ENCODE assay signal across 17 mouse cellular contexts in genomic region chr15:99815999-99816398, GRCm38 (mm10). TPM values are rescaled to one million over a fixed set of nuclear protein-coding genes. Genes with fewer than 3 reads are reported as not detected.
A peak's percentile ranks its signal among the peaks of the same experiment; 100 is the strongest.
DNase-seq lines count a peak whose midpoint lies in the region; ATAC-seq and TF ChIP-seq lines count a peak whose summit lies in the region.
"Had no signal": no experiment of that assay in that cellular context is flagged by ENCODE, and none has a peak within 500 bp of the region (broad histone marks: within the 10 kb centered on the region; RNA-seq: fewer than 3 reads in every experiment).

No protein-coding gene starts in this region.

- no peaks in the 10 kb centered on the region for H3K36me3 ChIP-seq in kidney, postnatal 0 days (ENCODE audit: insufficient read depth, low read length)
- no peaks in the 10 kb centered on the region for H3K36me3 ChIP-seq in midbrain, postnatal 0 days (ENCODE audit: insufficient read depth, low read length)
- H3K36me3 ChIP-seq in midbrain, embryonic 15.5 days (replicated peaks): no peaks in the 10 kb centered on the region
- H3K36me3 ChIP-seq in myocyte (ENCODE audit: control insufficient read depth, insufficient read depth): peaks cover 23% of the 10 kb centered on the region

- ATAC-seq in kidney, postnatal 0 days (replicated peaks; ENCODE audit: low FRiP score, low read depth): no peak
- no peak for ATAC-seq in midbrain, postnatal 0 days (ENCODE audit: low FRiP score)
- ATAC-seq in midbrain, embryonic 15.5 days (replicated peaks): no peak
- ATAC-seq in erythroblast, adult 5-6 weeks (replicated peaks; ENCODE audit: low FRiP score, poor library complexity, severe bottlenecking): no peak; the same call in 1 of the 2 replicates
- ATAC-seq: inflammation-experienced regulatory T-cells, adult 6 months had no signal

- no peaks in the 10 kb centered on the region for H3K9me3 ChIP-seq in kidney, postnatal 0 days (replicated peaks; ENCODE audit: low read length)
- no peaks in the 10 kb centered on the region for H3K9me3 ChIP-seq in midbrain, postnatal 0 days (ENCODE audit: low read length)
- no peaks in the 10 kb centered on the region for H3K9me3 ChIP-seq in midbrain, embryonic 15.5 days
- H3K9me3 ChIP-seq: heart, embryonic 13.5 days had no signal

- peaks cover 19% of the 10 kb centered on the region; the same call in 1 of the 2 replicates for H3K4me1 ChIP-seq in kidney, postnatal 0 days (replicated peaks; ENCODE audit: insufficient read depth, low read length)
- H3K4me1 ChIP-seq in midbrain, postnatal 0 days (ENCODE audit: insufficient read depth, low read length): peaks cover 8% of the 10 kb centered on the region; the same call in 1 of the 2 replicates
- peaks cover 23% of the 10 kb centered on the region for H3K4me1 ChIP-seq in midbrain, embryonic 15.5 days

- peaks cover 97% of the 10 kb centered on the region for H3K79me2 ChIP-seq in myocyte (ENCODE audit: control insufficient read depth, insufficient read depth)

- H3ac ChIP-seq in myocyte (ENCODE audit: control insufficient read depth, insufficient read length): no peak overlapping the region

- DNase-seq in kidney, postnatal 0 days (ENCODE audit: low spot score): no peak
- no peak for DNase-seq in kidney, postnatal 36 days
- DNase-seq in midbrain, postnatal 0 days (ENCODE audit: low spot score): no peak
- peak; percentile 61 for DNase-seq in R1 (ENCODE audit: low read depth, low spot score)
- no peak for DNase-seq in kidney, adult 11 months
- DNase-seq: cerebellum, postnatal 25 days; kidney, postnatal 10 days; lung, postnatal 36 days; thymus, adult 2 months had no signal

- peak; percentile 44; the same call in 1 of the 2 replicates for TF ChIP-seq CTCF in kidney, postnatal 0 days (IDR thresholded peaks at IDR 0.05; ENCODE audit: low read depth)
- peak; percentile 16; the same call in 1 of the 2 replicates for TF ChIP-seq CTCF in midbrain, postnatal 0 days (IDR thresholded peaks at IDR 0.05)

- 93% methylated on average over 4 of the region's 4 CpGs for WGBS in kidney, postnatal 0 days
- 95% methylated on average over 4 of the region's 4 CpGs for WGBS in midbrain, postnatal 0 days
- 93% methylated on average over 4 of the region's 4 CpGs for WGBS in midbrain, embryonic 15.5 days

- no peak overlapping the region for H3K4me3 ChIP-seq in kidney, postnatal 0 days (replicated peaks; ENCODE audit: low read depth, low read length)
- no peak overlapping the region for H3K4me3 ChIP-seq in midbrain, postnatal 0 days (ENCODE audit: low read depth, low read length)
- no peak overlapping the region for H3K4me3 ChIP-seq in midbrain, embryonic 15.5 days
- H3K4me3 ChIP-seq in myocyte: peak overlapping the region; percentile 72
- H3K4me3 ChIP-seq: hindbrain, embryonic 10.5 days; midbrain, embryonic 10.5 days had no signal

- H3K9ac ChIP-seq in kidney, postnatal 0 days (ENCODE audit: low read depth, low read length): no peak overlapping the region
- no peak overlapping the region for H3K9ac ChIP-seq in midbrain, postnatal 0 days (replicated peaks; ENCODE audit: low read length, poor library complexity, severe bottlenecking)
- H3K9ac ChIP-seq in midbrain, embryonic 15.5 days: no peak overlapping the region
- H3K9ac ChIP-seq: heart, embryonic 13.5 days; limb, embryonic 12.5 days had no signal

- no peaks in the 10 kb centered on the region for H3K27me3 ChIP-seq in kidney, postnatal 0 days (ENCODE audit: insufficient read depth, low read length)
- H3K27me3 ChIP-seq in midbrain, postnatal 0 days (ENCODE audit: insufficient read depth, low read length): no peaks in the 10 kb centered on the region
- no peaks in the 10 kb centered on the region for H3K27me3 ChIP-seq in midbrain, embryonic 15.5 days (replicated peaks)
- no peaks in the 10 kb centered on the region for H3K27me3 ChIP-seq in myocyte (ENCODE audit: control insufficient read depth, insufficient read depth, insufficient read length)
- H3K27me3 ChIP-seq: heart, embryonic 13.5 days; limb, embryonic 12.5 days had no signal

- H3K27ac ChIP-seq in kidney, postnatal 0 days: no peak overlapping the region
- no peak overlapping the region for H3K27ac ChIP-seq in midbrain, postnatal 0 days (ENCODE audit: low read depth, low read length)
- H3K27ac ChIP-seq in midbrain, embryonic 15.5 days: no peak overlapping the region
- H3K27ac ChIP-seq: hindbrain, embryonic 10.5 days; midbrain, embryonic 10.5 days had no signal

- H3K4me2 ChIP-seq in kidney, postnatal 0 days (ENCODE audit: low read length): no peak overlapping the region
- H3K4me2 ChIP-seq in midbrain, postnatal 0 days (ENCODE audit: low read depth, low read length, poor library complexity, severe bottlenecking): no peak overlapping the region
- H3K4me2 ChIP-seq in midbrain, embryonic 15.5 days: no peak overlapping the region
- peak overlapping the region; percentile 91 for H3K4me2 ChIP-seq in myocyte (ENCODE audit: low read depth)

- no peak for TF ChIP-seq POLR2A in myocyte (IDR thresholded peaks at IDR 0.05; ENCODE audit: insufficient read length, low read depth)

TF ChIP-seq in myocyte, 11 proteins besides CTCF, POLR2A, EP300 and RAD21:
- TF ChIP-seq MYOG (IDR thresholded peaks at IDR 0.05; ENCODE audit: control insufficient read depth in 1 of 3, insufficient read depth in 1 of 3, insufficient read length in 2 of 3, low read depth in 2 of 3) (no peak), TCF3 (IDR thresholded peaks at IDR 0.05; ENCODE audit: insufficient read length, low read depth) (no peak), POLR2AphosphoS2 (IDR thresholded peaks at IDR 0.05; ENCODE audit: insufficient read length, low read depth) (peak; percentile 22), USF1 (IDR thresholded peaks at IDR 0.05; ENCODE audit: low read depth) (no peak)
TF ChIP-seq in myocyte: peak in this region for 1.

RNA-seq across cellular contexts. Expression of gene Cers5, which starts 43.3 kb away (rescaled TPM):
- 60.8 and 63.2 TPM in 2 replicates for polyA plus RNA-seq in kidney, postnatal 0 days (2015; fragmentation: Nextera tagmentation; extraction: Ambion mirVana)
- 93.5 and 94.2 TPM in 2 replicates for total RNA-seq in midbrain, postnatal 0 days (2014; rRNA removed)
- polyA plus RNA-seq in midbrain, postnatal 0 days (2015; fragmentation: Nextera tagmentation; extraction: Ambion mirVana): 75.8 and 76.8 TPM in 2 replicates
- polyA plus RNA-seq in midbrain, embryonic 15.5 days (2015; fragmentation: Nextera tagmentation; extraction: Ambion mirVana): 77.3 and 79.9 TPM in 2 replicates
- polyA plus RNA-seq in myocyte (2012; fragmentation: generic; extraction: Trizol): 68.6 TPM
- 9.2 and 11.3 TPM in 2 replicates for total RNA-seq in erythroblast, adult 5-6 weeks (2015; ENCODE audit: low replicate concordance)
- total RNA-seq in erythroblast, adult 5-6 weeks (2017; ENCODE audit: low replicate concordance): 1.4 and 5.9 TPM in 2 replicates

RNA-seq across cellular contexts. Expression of gene Lima1, which starts 59.3 kb away (rescaled TPM):
- 42.8 and 51.6 TPM in 2 replicates for polyA plus RNA-seq in kidney, postnatal 0 days (2015; fragmentation: Nextera tagmentation; extraction: Ambion mirVana)
- 6.4 and 8.7 TPM in 2 replicates for total RNA-seq in midbrain, postnatal 0 days (2014; rRNA removed)
- polyA plus RNA-seq in midbrain, postnatal 0 days (2015; fragmentation: Nextera tagmentation; extraction: Ambion mirVana): 6.7 and 7.8 TPM in 2 replicates
- polyA plus RNA-seq in midbrain, embryonic 15.5 days (2015; fragmentation: Nextera tagmentation; extraction: Ambion mirVana): 13.9 and 14.2 TPM in 2 replicates
- polyA plus RNA-seq in myocyte (2012; fragmentation: generic; extraction: Trizol): 140 TPM
- total RNA-seq in erythroblast, adult 5-6 weeks (2015; ENCODE audit: low replicate concordance): 1.9 and 2.9 TPM in 2 replicates
- total RNA-seq in erythroblast, adult 5-6 weeks (2017; ENCODE audit: low replicate concordance): 2.8 and 4.7 TPM in 2 replicates
